Mouse (Mus musculus): ENCODE measurements around the gene Eif2ak4.

- no peak for TF ChIP-seq POLR2A (IDR thresholded peaks at IDR 0.05; ENCODE audit: insufficient read depth, low read depth, low read length)
- TF ChIP-seq CTCF (IDR thresholded peaks at IDR 0.05) = no peak
Observed at GRCm38 (mm10) chr2:118523163-118523730, 134.8 kb downstream of the Eif2ak4 start.

All from heart, adult 2 months (tissue).